Mouse (Mus musculus) megakaryocyte, embryonic 14.5 days (primary cell): ENCODE measurements at regions not wholly inside any gene's neighbourhood (a gene's known extent, or its start where the extent isn't known, plus 50 kb on each side); places are given as distances from the start of the nearest gene placed in this dataset.

Experiments
- FLI1 ChIP-seq: IDR thresholded peaks from 2 replicates; pipeline ENCODE4 v1.6.1; 2012; ENCODE audit warnings: low read length, inconsistent platforms, mixed read lengths
- GATA1 ChIP-seq: IDR thresholded peaks from 3 replicates; pipeline ENCODE4 v1.6.1; 2012; ENCODE audit warnings: mixed read lengths, low read length, inconsistent platforms, borderline replicate concordance

- TF ChIP-seq GATA1, result no peak
- no peak for TF ChIP-seq FLI1
Observed at GRCm38 (mm10) chr5:111560432-111560831, 143.3 kb downstream of the Mn1 start.
